Mouse (Mus musculus) bone marrow macrophage, adult 2 months (primary cell): Measurements from ENCODE around the gene Abhd8.

Experiments
- CTCF ChIP-seq: IDR thresholded peaks from 2 replicates; pipeline ENCODE4 v1.5.1; 2012; ENCODE audit warnings: low read depth, mild to moderate bottlenecking, low read length, moderate library complexity
- POLR2A ChIP-seq: IDR thresholded peaks from 2 replicates; pipeline ENCODE4 v1.6.1; 2012; ENCODE audit warnings: mild to moderate bottlenecking, low read depth, low read length, borderline replicate concordance

DNA sequence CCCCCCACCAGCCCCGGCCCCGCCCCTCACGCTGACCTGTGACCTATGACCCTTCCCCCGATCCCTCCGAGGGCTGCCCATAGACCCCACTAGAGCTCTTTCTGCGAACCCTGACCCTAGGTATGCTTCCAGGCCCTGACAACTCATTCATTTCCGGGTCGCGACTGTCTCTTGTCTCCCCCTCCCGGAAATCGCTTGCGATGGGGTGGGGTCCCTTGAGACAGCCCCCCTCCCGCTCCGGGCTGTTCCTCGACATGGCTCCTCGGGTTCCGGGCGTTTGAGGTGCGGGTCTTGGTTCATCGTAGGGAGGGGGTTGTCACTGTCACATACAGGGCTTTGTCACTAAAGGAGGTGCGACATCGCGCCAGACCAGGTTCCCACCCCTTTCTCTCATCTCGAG lies 6.0 kb upstream of the Abhd8 start:
- TF ChIP-seq CTCF = no peak
- TF ChIP-seq POLR2A = no peak
